Mouse (Mus musculus) limb, embryonic 14.5 days (tissue): Measurements from ENCODE around the gene Shb. TPM values are rescaled to one million over a fixed set of nuclear protein-coding genes. Genes with fewer than 3 reads are reported as not detected.

ENCODE experiments used
- ATAC-seq: fragments of 200-750 bp; cut with Nextera tagmentation; 2 replicates; pipeline ENCODE4 v1.8.0; 2017; ENCODE audit warnings: low read depth, moderate number of reproducible peaks, moderate TSS enrichment; ENCODE audit not compliant: low FRiP score
- DNase-seq: peaks from one replicate; pipeline ENCODE4 v3.0.0-alpha.2; 2015; ENCODE audit warnings: low spot score
- H3K27ac ChIP-seq: fragments of 300-500 bp; sonication (generic); replicated peaks from 2 replicates; pipeline ENCODE4 v1.5.1; 2014; ENCODE audit warnings: low read depth, mild to moderate bottlenecking, low read length, moderate library complexity, mixed read lengths
- H3K27me3 ChIP-seq: fragments of 300-500 bp; sonication (generic); 2 replicates; pipeline ENCODE4 v1.6.1; 2014; ENCODE audit warnings: low read length, mixed read lengths; ENCODE audit not compliant: control insufficient read depth, insufficient read depth
- H3K36me3 ChIP-seq: fragments of 300-500 bp; sonication (generic); 2 replicates; pipeline ENCODE4 v1.6.1; 2014; ENCODE audit warnings: mild to moderate bottlenecking, low read length, moderate library complexity, mixed read lengths; ENCODE audit not compliant: control insufficient read depth, insufficient read depth
- H3K4me1 ChIP-seq: fragments of 300-500 bp; sonication (generic); 2 replicates; pipeline ENCODE4 v1.6.1; 2014; ENCODE audit warnings: antibody characterized with exemption, low read length, mixed read lengths; ENCODE audit not compliant: control insufficient read depth, insufficient read depth
- H3K4me2 ChIP-seq: fragments of 300-500 bp; sonication (generic); replicated peaks from 2 replicates; pipeline ENCODE4 v1.6.1; 2014; ENCODE audit warnings: low read depth, mild to moderate bottlenecking, low read length, moderate library complexity; ENCODE audit not compliant: severe bottlenecking
- H3K4me3 ChIP-seq: fragments of 300-500 bp; sonication (generic); replicated peaks from 2 replicates; pipeline ENCODE4 v1.5.1; 2014; ENCODE audit warnings: low read length
- H3K9ac ChIP-seq: fragments of 300-500 bp; sonication (generic); 2 replicates; pipeline ENCODE4 v1.6.1; 2014; ENCODE audit warnings: mild to moderate bottlenecking, low read depth, low read length, moderate library complexity; ENCODE audit not compliant: severe bottlenecking
- H3K9me3 ChIP-seq: fragments of 300-500 bp; sonication (generic); 2 replicates; pipeline ENCODE4 v1.6.1; 2016; ENCODE audit warnings: low read length; ENCODE audit not compliant: control insufficient read depth
- POLR2A ChIP-seq: fragments of 200-500 bp; IDR thresholded peaks from 2 replicates; pipeline ENCODE4 v1.8.0; 2012; ENCODE audit warnings: inconsistent platforms, mild to moderate bottlenecking, moderate library complexity, borderline replicate concordance; ENCODE audit not compliant: insufficient read depth, insufficient read length; ENCODE audit errors: extremely low read depth
- WGBS: fragments of 180-500 bp; shearing (Covaris S2); extraction: QIAGEN DNeasy Blood & Tissue Kit; methylation state at CpG from one replicate; pipeline ENCODE4 v1.1.7; 2014; 5-methylcytosine and 5-hydroxymethylcytosine counted together
- polyA plus RNA-seq, 2 experiments: library from polyadenylated mRNA; depleted of rRNA in 1 of 2; stranded (reverse) in 1 of 2; unstranded in 1 of 2; fragments of >200 nt; fragmentation: Nextera tagmentation in 1 of 2; extraction: Ambion mirVana in 1 of 2; gene quantifications; 2 replicates each; pipeline versions ENCODE4 v1.2.1 to v1.2.3; 2012 to 2014

Gene Shb
- polyA plus RNA-seq, 2 experiments: 10.6 to 19.0 TPM

DNA sequence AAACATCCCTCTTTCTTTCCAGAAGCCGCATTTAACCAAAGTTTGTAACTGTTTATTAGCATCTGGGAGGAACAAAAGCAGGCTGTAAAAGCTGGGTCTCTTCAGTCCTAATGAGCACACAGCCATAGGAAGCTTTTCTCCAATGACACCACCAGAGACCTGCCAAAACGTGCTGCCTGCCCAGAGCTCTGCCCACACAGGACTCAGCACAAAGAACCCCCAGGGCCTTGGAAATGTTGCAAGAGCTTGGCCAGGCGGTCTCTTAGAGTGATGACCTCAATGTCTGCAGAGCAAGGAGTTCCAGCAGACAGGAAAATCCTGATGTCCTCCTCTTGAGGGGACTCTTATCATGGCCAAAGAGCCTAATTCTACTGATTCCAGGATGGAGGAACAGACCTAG, 28.5 kb downstream of the Shb start:
- no peak for DNase-seq
- Histone ChIP-seq H3K27me3 (no peaks in the 10 kb centered on the region), H3K27ac (no peak overlapping the region), H3K4me1 (peaks cover 54% of the 10 kb centered on the region), H3K4me2 (no peak overlapping the region), H3K9ac (0 out of 2 replicates have a peak overlapping the region, but pooled peaks have one; percentile 2), H3K9me3 (no peaks in the 10 kb centered on the region), H3K36me3 (no peaks in the 10 kb centered on the region), H3K4me3 (no peak overlapping the region)
- 25% methylated on average over 3 of the region's 3 CpGs for WGBS
- TF ChIP-seq POLR2A: no peak
- ATAC-seq: no peak

DNA sequence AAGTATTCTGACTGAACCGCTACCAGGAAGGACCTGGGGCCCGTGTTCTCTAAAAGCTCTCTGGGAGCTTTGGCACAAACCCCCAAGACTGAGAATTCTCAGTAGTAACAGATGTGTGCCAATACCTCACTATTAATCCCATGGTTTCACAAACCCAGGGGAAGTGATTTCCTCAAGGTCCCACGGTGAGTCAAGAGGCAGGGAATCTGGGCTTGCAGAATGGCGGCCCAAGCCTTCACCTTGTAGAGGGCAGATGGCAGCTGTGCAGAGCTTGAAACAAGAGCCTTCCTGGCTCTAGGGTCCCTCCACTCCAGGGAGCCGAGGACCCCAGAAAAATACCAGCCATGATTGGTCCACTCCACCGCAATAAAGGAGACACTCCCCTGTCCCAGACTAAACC, 28.9 kb downstream of the Shb start:
- Histone ChIP-seq H3K4me3 (no peak overlapping the region), H3K36me3 (no peaks in the 10 kb centered on the region), H3K4me2 (no peak overlapping the region), H3K9ac (no peak overlapping the region), H3K27me3 (no peaks in the 10 kb centered on the region), H3K9me3 (no peaks in the 10 kb centered on the region), H3K27ac (no peak overlapping the region), H3K4me1 (peaks cover 54% of the 10 kb centered on the region)
- 54% methylated on average over 6 of the region's 6 CpGs for WGBS
- ATAC-seq: no peak
- no peak for TF ChIP-seq POLR2A
- no peak for DNase-seq

DNA sequence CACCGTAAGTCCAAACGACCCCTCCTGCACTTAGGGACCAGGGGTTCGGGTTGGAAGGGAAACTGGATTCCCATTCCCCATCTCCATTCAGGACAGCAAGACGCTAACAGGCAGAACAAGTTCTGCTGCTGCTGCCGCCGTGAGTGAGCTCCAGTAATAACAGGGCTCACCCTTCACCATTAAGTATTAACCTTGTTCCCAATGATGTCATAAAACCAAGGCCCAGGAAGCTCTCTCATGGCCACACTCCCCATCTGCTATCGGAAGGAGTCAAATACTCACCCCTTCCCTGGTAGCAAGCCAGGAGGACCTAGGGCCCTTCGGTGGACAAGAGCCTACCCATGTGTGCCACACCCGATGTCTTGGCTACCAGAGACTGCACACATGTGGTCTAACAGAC, 30.3 kb downstream of the Shb start:
- Histone ChIP-seq H3K9ac (no peak overlapping the region), H3K27me3 (no peaks in the 10 kb centered on the region), H3K4me3 (no peak overlapping the region), H3K9me3 (no peaks in the 10 kb centered on the region), H3K4me1 (peaks cover 43% of the 10 kb centered on the region), H3K4me2 (no peak overlapping the region), H3K27ac (no peak overlapping the region), H3K36me3 (no peaks in the 10 kb centered on the region)
- 64% methylated on average over 9 of the region's 9 CpGs for WGBS
- ATAC-seq: no peak
- DNase-seq: no peak
- TF ChIP-seq POLR2A: no peak

DNA sequence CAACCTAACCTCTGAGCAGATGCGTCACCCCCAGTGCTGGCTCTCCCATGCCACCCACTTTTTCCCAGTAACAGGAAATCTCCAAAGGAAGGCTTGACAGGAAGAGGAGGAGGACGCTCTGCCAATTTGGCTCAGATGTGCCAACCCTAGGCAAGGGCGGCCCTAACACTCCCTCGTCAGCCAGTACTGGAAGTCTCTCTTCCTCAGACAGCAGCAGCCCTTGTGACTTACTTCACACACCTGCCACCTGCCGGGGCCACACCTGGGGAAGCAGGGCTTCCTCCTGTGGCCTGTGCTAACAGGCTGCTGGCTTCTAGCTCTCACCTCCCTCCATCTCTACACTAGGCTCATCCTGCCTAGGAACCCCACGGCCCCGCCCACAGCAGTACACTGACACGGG, 31.9 kb downstream of the Shb start:
- peaks cover 37% of the 10 kb centered on the region for H3K4me1 ChIP-seq
- no peak for ATAC-seq
- H3K4me3 ChIP-seq: no peak overlapping the region
- no peak overlapping the region for H3K27ac ChIP-seq
- H3K36me3 ChIP-seq: no peaks in the 10 kb centered on the region
- no peak for DNase-seq
- no peak overlapping the region for H3K9ac ChIP-seq
- no peaks in the 10 kb centered on the region for H3K27me3 ChIP-seq
- 73% methylated on average over 8 of the region's 8 CpGs for WGBS
- H3K4me2 ChIP-seq: no peak overlapping the region
- no peak for TF ChIP-seq POLR2A
- H3K9me3 ChIP-seq: no peaks in the 10 kb centered on the region

DNA sequence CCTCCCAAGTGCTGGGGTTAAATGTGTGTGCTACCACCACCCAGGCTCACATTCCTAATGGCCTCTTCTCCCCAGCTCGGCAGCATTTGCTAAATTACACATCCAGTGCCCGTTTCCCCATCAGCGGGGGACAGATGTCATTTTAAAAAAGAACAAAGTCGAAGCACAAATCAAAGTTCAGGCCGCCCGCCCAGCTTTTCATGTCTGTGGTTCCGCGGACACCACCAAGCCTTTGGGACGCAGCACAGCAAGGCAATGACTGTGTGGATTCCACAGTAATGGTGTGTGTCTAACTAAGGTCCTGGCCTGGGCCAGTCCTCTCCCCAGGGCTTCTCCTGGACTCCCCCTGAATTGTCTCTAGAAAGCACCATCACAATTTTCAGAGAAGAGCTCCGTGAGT, 32.7 kb downstream of the Shb start:
- Histone ChIP-seq H3K4me1 (peaks cover 45% of the 10 kb centered on the region), H3K27me3 (no peaks in the 10 kb centered on the region), H3K9me3 (no peaks in the 10 kb centered on the region), H3K36me3 (no peaks in the 10 kb centered on the region), H3K4me3 (no peak overlapping the region), H3K27ac (no peak overlapping the region), H3K9ac (no peak overlapping the region), H3K4me2 (no peak overlapping the region)
- ATAC-seq: no peak
- 24% methylated on average over 10 of the region's 10 CpGs for WGBS
- no peak for DNase-seq
- TF ChIP-seq POLR2A: no peak

DNA sequence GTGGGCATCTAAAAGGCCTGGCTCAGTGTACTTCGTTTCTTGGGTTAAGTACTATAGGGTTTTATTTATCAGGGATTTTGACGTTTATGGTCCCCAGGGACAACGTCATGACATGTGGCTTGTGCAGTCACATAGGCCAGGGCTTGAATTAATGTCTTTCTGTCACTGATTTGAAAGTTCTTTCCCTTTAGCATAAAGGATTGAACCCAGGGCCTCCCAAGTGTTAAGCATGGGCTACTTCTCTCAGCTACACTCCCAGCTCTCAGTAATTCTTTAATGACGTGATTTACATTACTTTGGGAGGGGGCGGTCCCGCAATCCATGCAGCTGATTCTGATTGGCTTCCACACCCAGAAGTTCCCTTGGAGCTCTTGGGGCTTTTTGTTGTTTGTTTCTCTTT, 33.2 kb downstream of the Shb start:
- Histone ChIP-seq H3K9me3 (no peaks in the 10 kb centered on the region), H3K27me3 (no peaks in the 10 kb centered on the region), H3K27ac (no peak overlapping the region), H3K36me3 (no peaks in the 10 kb centered on the region), H3K4me2 (no peak overlapping the region), H3K4me3 (no peak overlapping the region), H3K4me1 (peaks cover 50% of the 10 kb centered on the region), H3K9ac (no peak overlapping the region)
- no peak for ATAC-seq
- 17% methylated on average over 6 of the region's 6 CpGs for WGBS
- DNase-seq: no peak
- no peak for TF ChIP-seq POLR2A
